Mouse (Mus musculus) bone marrow, adult 2 months (tissue): Measurements from ENCODE around the gene Gap43. TPM values are rescaled to one million over a fixed set of nuclear protein-coding genes. Genes with fewer than 3 reads are reported as not detected.
"Not testable (repeated sequence)": the region's sequence is repeated elsewhere in the genome, so short reads cannot be mapped to it uniquely, and the experiment has no call there.

Experiments
- H3K27ac ChIP-seq: fragments of 200-500 bp; 2 replicates; pipeline ENCODE4 v1.5.1; 2012; ENCODE audit warnings: low read depth, mild to moderate bottlenecking, control low read depth, inconsistent platforms, low read length; ENCODE audit not compliant: control insufficient read depth, poor library complexity, insufficient read depth
- H3K4me1 ChIP-seq: fragments of 200-500 bp; 2 replicates; pipeline ENCODE4 v1.6.1; 2011; ENCODE audit warnings: low read length; ENCODE audit not compliant: control insufficient read depth, insufficient read depth
- H3K4me3 ChIP-seq: fragments of 200-500 bp; replicated peaks from 2 replicates; pipeline ENCODE3; 2011; ENCODE audit warnings: mild to moderate bottlenecking, low read depth, low read length, control low read depth; ENCODE audit not compliant: control insufficient read depth
- CTCF ChIP-seq: fragments of 200-500 bp; IDR thresholded peaks from 2 replicates; pipeline ENCODE4 v1.5.1; 2011; ENCODE audit warnings: low read length, control low read depth; ENCODE audit not compliant: control insufficient read depth, insufficient read depth
- POLR2A ChIP-seq: fragments of 200-500 bp; IDR thresholded peaks from 2 replicates; pipeline ENCODE4 v1.6.1; 2011; ENCODE audit warnings: low read depth, mild to moderate bottlenecking, control low read depth, low read length, borderline replicate concordance; ENCODE audit not compliant: control insufficient read depth
- WGBS: fragments of 180-500 bp; shearing (Covaris S2); methylation state at CpG from one replicate; pipeline ENCODE4 v1.1.7; 2018; 5-methylcytosine and 5-hydroxymethylcytosine counted together
- polyA plus RNA-seq: library from polyadenylated mRNA; stranded (reverse); fragments of >200 nt; gene quantifications from 2 replicates; pipeline ENCODE4 v1.2.4, GENCODE M21; 2011; ENCODE audit warnings: low replicate concordance; ENCODE audit not compliant: missing spikeins, insufficient read depth, insufficient read length

Gene Gap43
- polyA plus RNA-seq, 1 experiment, result 2.8 TPM

GRCm38 (mm10) chr16:42262935-42263542, 77.4 kb downstream of the Gap43 start:
- no peak overlapping the region for H3K27ac ChIP-seq
- WGBS, result 87% methylated on average over 5 of the region's 5 CpGs
- no peaks in the 10 kb centered on the region for H3K4me1 ChIP-seq
- TF ChIP-seq CTCF (no peak), POLR2A (no peak)
- H3K4me3 ChIP-seq, result no peak overlapping the region

DNA sequence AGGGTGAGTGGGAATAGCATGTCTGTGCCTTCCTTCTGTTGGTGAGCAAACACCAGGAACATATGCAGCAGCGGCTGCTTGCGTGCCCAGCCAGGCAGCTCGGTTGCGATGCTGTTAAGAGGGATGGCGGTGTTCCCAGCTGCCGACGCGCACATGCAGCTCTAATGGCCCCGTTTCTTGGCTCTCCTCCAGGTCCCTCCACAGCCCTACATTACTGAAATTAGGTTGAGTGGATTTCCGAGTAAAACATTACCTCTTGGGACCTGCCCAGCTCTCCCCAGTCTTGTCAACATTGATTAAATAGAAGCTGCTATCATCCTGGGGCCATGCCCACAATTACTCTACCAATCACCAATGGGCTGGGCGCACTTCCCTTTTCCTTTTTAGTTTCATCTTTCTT, 84.8 kb downstream of the Gap43 start:
- Histone ChIP-seq H3K4me1 (no peaks in the 10 kb centered on the region), H3K4me3 (no peak overlapping the region), H3K27ac (no peak overlapping the region)
- TF ChIP-seq POLR2A, result no peak
- no peak for TF ChIP-seq CTCF
- WGBS, result 90% methylated on average over 11 of the region's 11 CpGs

DNA sequence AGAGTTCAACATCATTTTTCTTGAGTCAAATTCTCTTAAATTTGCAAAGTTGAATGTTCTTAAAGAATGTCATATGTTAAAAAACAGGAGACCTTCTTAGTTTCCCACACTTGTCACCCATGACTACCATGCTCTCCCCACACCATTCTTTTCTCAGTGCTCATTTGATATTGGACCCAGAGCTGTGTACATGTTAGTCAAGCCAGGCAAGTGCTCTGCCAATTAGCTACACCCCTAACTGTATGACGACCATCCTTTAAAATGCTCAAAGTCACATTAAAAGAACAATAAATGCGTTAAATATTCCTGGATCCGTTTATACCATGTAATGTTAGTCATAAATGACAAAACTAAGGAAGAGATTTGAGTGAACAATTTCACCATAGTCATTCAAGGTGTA, 85.2 kb downstream of the Gap43 start:
- Histone ChIP-seq H3K27ac (no peak overlapping the region), H3K4me1 (no peaks in the 10 kb centered on the region), H3K4me3 (no peak overlapping the region)
- TF ChIP-seq CTCF, result no peak
- no peak for TF ChIP-seq POLR2A
- 78% methylated on average over 3 of the region's 3 CpGs for whole genome bisulfite sequencing

- H3K4me3 ChIP-seq, result no peak overlapping the region
- 75% methylated on average over 5 of the region's 5 CpGs for WGBS
- TF ChIP-seq POLR2A, result no peak
- no peak for TF ChIP-seq CTCF
These were observed 88.2 kb downstream of the Gap43 start for GRCm38 (mm10) chr16:42252252-42252651.

DNA sequence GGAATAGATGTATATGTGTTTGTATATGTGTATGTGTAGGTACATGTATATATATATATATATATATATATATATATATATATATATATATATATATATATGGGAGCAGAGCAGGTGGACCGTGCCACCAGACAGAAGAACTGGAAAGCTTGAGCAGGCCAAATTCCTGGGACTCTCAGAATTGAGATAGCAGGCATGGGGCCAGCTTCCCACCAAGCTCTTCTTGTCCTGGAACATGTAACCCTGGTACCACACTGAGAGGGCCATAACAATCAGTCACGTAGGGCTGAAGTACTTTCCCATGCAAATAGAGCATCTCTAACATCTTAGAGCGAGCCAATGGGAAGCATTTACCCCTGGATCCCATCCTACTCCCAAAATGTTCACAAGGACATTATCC, 96.3 kb downstream of the Gap43 start:
- not testable (repeated sequence) for H3K27ac ChIP-seq, H3K4me1 ChIP-seq, H3K4me3 ChIP-seq
- 65% methylated on average over 3 of the region's 3 CpGs for WGBS

More at GRCm38 (mm10) chr16:42252252-42252651, 88.2 kb downstream of the Gap43 start:
- Histone ChIP-seq H3K4me1 (no peaks in the 10 kb centered on the region), H3K27ac (no peak overlapping the region)

DNA sequence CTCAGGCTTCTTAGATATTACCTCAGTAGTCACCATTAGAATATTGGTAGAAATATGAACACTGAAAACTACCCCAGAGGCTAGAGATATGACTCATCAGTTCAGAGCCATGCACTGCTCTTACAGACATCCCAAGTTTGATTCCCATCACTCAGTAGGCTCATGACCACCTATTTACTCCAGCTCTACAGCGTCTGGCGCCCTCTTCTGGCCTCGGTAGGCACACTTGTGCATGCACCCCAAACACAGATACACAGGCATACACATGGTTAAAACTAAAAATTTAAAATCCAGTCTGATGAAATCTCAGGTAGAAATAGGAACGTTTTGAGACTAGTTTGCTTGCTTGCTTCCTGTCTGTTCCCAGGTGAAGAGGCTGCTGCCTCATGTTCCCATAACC, 109.1 kb downstream of the Gap43 start:
- no peak overlapping the region for H3K4me3 ChIP-seq
- no peaks in the 10 kb centered on the region for H3K4me1 ChIP-seq
- TF ChIP-seq CTCF (no peak), POLR2A (no peak)
- WGBS, result 63% methylated on average over 4 of the region's 4 CpGs
- H3K27ac ChIP-seq, result no peak overlapping the region
